Mouse (Mus musculus): ENCODE results near the gene Zfp654.
A peak's percentile ranks its signal among the peaks of the same experiment; 100 is the strongest.
"Not testable (repeated sequence)": the region's sequence is repeated elsewhere in the genome, so short reads cannot be mapped to it uniquely, and the experiment has no call there.

Zfp654 gene

DNA sequence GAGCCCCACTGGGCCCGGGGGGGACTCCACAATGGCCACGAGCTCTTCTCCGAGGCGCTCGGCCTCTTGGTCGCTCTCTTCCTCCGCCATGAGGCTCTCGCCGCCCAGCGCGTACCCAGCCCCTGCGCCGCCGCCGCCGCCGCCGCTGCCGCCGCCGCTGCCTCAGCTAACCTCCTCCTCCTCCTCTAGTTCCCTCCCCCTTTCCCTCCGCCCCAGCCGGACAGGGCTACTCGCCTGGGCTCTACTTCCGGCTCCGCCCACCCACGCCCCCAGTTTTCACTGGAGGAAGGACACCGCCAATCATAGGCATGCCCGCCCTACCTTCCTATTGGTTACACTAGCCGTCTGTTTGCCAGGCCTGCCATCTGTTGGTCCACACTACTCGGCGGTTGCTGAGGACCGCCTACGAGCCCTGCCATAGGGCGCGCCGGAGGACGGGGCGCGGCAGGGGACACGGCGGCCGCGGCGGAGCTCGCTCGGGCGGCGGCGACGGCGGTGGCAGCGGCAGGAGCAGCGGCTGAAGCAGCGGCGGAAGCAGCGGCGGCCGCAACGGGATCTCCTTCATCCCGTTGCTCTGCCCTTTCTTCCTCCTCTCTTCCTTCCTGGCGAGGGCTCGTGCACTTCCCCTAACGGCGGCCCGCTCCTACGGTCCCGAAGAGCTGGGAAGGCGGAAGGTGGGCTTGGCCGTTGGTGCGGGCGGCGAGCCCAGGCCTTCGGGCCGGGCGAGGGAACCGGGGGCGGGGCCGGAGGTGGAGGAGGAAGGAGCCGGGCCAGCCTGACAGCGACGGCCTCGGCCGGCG is at the start of gene Zfp654, which contains the start of gene Cggbp1:
Gene Zfp654, minus strand, starts transcription at position 90 of the 800 bp plus-strand sequence.
Gene Cggbp1, plus strand, starts transcription at position 434 of the 800 bp plus-strand sequence.
- DNase-seq = peak; percentile 99

- DNase-seq = no peak
These were observed 47.6 kb upstream of the Zfp654 start for GRCm38 (mm10) chr16:64899084-64899483.

GRCm38 (mm10) chr16:64889496-64889895 is 38.0 kb upstream of the Zfp654 start:
- DNase-seq = no peak

DNA sequence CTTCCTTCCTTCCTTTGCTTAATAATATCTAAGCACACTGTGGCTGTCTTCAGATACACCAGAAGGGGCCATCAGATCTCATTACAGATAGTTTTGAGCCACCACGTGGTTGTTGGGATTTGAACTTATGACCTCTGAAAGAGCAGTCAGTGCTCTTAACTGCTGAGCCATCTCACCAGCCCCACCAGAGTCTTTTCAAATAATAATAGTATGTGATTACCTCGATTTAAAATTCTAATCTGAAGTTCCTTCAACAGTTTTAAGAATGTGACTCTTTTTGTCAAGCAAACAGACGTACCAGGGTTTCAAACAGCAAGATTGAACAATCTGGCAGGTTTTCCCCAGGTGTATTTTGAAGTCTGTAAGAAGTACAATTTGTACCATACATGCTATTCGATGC is 34.1 kb upstream of the Zfp654 start:
- no peak for DNase-seq

DNA sequence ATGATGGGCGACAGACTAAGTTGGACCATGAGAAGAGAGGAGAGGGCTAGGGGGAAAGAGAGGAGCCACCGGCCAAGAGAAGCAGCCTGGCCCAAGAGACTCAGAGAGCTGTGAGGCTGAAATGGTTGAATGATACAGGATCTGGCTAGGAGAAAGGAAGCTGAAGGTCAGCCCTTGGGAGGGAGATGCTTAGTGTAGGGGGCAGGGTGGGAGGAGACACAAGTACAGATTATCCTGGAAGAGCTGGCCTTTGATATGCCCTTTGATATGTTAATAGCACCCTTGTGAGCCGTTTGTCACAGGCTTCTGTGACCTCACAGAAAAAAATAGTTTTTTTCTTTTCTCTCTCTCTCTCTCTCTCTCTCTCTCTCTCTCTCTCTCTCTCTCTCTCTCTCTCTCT is 33.7 kb upstream of the Zfp654 start:
- no peak for DNase-seq

DNA sequence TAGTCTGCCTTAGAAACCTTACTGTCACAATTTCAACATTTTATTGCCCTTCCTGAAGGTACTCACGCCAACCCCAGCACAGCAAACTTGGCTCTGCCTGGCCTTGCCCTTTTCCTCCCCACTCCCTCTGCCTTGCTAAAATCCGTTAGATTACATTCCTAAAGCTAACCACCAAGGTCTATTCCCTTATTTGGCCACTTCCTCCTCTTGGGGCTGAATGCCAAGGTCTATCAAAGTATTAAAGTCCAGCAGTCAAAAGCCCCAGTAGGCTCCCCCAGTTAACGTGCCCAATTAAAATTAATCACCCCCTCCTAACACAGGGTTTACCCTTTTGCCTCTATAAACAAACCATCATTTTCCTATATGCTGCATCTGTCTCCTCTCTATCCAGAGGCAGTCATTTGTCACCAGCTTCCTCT is 33.0 kb upstream of the Zfp654 start:
- no peak for DNase-seq

DNA sequence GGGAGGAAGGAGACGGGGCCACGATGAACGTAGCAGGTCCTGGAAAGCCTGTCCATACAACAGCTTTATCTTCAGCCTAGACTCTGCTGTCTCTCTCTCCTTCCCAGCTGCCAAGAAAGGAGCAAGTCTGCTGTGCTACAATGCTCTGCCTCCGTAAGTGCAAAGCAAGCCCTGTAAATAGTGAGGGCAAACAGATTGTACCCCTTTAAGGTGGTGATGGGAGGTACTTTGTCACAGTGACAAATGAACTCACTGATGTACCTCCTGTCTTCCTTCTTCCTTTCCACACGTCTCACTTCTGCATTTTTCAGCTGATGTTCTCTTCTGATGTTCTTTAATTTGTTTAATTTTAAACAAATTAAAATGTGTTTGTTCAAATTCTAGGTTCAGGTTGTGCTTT is 32.4 kb upstream of the Zfp654 start:
- no peak for DNase-seq

GRCm38 (mm10) chr16:64881442-64881841 is 30.0 kb upstream of the Zfp654 start:
- no peak for DNase-seq

DNA sequence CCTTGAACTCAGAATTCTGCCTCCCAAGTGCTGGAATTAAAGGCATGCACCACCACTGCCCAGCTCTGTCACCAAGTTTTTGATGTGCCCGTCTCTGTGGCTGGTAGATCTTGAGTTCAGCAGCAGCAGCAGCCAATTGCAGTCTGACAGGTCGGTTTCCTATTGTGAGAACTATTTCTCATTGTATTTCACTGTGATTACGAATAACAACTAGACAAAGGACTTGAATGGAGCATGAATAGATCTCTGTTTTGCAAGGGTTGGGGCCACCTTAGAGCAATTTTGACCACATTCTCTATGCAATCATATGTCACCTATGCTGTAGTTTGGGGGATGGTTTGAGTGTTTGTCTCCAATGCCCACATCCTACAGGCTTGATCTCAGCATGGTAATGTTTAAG is 29.5 kb upstream of the Zfp654 start:
- DNase-seq = no peak

DNA sequence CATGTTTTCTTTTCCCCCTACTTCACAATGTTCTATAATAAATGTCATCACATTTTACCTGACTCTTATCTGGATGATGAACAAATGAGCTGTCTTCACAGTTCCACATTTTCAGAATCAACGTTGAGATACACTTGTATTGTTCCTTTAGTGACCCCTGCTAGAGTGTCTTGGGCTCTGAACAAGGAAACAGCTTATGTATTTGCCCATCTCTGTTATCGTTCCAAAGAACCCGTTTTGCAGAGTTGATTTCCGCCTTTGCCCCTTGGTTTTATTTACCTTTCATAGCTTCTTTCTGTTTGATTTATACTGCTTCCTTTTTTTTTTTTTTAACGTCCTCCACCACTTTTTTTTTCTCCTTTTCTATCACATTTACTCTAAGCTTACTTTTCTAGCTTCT is 28.3 kb upstream of the Zfp654 start:
- DNase-seq = no peak

DNA sequence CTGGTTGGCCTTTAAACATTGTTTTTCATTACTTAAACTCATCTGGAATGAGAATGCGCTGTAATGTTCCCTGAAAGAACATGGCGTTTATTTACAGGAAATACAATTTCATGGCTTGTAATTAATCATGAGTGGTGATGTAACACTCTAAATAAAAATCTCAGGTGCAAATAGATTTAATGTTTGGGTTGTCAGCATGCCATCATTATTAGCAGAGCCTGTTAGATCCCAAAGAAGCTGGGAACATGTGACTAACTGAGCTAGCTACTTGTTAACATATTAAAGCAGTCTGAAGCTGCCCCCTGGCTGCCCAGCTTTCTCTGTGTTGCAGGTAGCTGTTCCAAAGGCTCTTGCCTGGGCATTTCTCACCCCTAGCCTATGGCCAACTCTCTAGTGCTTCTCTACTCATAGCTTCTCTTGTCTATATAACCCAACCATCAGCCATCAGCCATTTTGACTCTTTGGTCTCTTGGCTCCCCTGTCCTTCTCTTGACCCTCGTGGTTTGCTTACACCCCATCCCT is 27.2 kb upstream of the Zfp654 start:
- no peak for DNase-seq

DNA sequence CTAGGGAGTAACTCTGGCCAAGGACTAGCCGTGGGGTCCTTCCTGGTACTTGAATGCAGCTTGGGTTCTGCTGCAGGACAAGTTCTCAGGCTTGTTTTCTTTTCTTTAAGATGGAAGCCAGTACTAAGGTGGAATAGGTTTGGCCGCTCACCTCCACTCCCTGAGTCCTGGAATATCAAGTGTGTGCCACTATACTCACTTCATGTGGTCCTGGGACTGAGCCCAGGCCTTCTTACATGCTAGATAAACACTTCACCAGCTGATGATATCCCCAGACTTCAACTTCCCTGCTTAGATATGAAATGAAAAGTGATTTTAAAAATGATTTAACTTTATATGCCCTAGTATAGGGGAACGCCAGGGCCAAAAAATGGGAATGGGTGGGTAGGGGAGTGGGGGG is 25.9 kb upstream of the Zfp654 start:
- no peak for DNase-seq

DNA sequence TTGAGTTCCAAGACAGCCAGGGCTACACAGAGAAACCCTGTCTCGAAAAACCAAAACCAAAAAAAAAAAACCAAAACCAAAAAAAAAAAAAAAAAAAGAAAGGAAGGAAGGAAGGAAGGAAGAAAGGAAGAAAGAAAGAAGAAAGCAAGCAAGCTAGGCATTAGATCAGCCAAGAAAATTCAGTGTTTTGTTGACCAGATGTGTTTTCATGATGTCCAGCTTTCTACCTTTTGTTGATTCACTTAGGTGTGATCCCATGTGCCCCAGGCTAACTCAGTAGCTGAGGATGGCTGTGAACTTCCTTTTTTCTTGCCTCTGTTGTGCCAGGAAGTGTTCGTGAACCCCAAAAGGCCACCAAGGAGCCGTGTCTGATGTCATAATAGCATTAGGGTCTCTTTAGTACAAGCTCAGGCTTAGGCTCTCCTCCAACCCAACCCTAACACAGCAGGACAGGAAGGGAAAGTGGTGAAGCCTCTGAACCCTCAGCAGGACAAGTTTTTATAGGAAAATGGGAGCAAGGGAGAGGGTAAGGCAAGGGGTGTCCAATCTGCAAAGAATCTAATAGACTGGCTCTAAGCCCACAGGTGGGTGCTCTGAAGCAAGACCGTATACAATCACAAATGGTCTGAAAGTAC is 25.3 kb upstream of the Zfp654 start:
- no peak for DNase-seq

- DNase-seq = no peak
These were observed 24.4 kb upstream of the Zfp654 start for GRCm38 (mm10) chr16:64875822-64876221.

DNA sequence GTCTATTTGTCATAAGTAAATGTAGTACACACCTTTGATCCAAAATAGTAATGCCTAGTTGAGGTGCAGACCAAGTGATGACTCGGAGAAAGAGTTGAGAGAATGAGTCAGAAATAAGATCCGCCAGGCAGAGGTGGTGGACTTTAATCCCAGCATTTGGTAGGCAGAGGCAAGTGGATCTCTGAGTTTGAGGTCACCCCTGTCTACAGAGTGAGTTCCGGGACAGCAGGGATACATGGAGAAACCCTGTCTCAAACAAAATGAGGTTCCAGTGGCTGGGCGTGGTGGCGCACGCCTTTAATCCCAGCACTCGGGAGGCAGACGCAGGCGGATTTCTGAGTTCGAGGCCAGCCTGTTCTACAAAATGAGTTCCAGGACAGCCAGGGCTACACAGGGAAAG is 23.9 kb upstream of the Zfp654 start:
- DNase-seq = no peak

GRCm38 (mm10) chr16:64873416-64874305 is 22.2 kb upstream of the Zfp654 start:
- DNase-seq = peak; percentile 20

GRCm38 (mm10) chr16:64872841-64873240 is 21.4 kb upstream of the Zfp654 start:
- no peak for DNase-seq

GRCm38 (mm10) chr16:64872296-64872695 is 20.8 kb upstream of the Zfp654 start:
- DNase-seq = no peak

DNA sequence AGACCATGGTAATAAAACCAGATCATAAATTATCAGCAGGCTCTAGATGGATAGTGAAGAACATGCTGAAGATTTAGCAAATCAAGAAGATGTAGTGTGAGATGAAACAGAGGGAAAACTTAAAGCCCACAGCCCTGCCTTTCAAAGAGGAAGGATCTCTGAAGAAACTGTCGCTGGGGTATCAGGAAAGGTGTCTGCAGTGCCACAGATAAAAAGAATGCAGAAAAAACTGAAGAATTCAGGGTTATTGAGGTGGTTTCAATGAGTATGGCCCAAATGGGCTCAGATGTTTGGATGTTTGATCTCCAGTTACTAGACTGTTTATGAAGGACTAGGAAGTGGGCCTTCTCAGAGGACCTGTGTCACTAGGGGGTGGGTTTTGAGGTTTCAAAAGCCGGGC is 18.2 kb upstream of the Zfp654 start:
- DNase-seq = no peak

GRCm38 (mm10) chr16:64868613-64869012 is 17.2 kb upstream of the Zfp654 start:
- no peak for DNase-seq

DNA sequence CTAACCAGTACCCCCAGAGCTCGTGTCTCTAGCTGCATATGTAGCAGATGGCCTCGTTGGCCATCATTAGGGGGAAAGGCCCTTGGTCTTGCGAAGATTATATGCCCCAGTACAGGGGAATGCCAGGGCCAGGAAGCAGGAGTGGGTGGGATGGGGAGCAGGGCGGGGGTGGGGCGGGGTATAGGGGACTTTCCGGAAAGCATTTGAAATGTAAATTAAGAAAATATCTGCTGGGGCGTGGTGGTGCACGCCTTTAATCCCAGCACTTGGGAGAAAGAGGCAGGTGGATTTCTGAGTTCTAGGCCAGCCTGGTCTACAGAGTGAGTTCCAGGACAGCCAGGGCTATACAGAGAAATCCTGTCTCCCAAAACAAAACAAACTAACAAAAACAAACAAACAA is 14.4 kb upstream of the Zfp654 start:
- DNase-seq = not testable (repeated sequence)

- no peak for DNase-seq
These were observed 5.5 kb upstream of the Zfp654 start for GRCm38 (mm10) chr16:64856946-64857345.

DNA sequence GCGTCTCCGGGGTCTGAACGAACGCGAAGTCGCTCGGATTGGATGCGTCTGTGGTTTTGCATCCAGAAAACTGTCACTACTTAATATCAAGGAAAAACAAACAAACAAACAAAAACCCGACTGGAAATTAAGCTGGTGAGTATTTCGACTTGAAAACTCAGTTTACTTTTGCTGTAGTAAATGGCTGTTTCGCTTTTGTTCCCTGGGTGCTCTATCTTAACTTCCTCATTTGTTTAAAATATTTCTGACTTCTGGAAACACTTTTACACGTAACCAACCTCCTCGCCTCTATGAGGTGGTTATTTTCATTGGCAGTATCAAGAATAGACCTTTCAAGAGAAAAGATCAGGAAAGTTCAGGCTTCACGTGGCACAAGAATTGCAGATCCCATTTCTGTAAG is 1.4 kb upstream of the Zfp654 start:
- DNase-seq = no peak
